Mouse (Mus musculus) regulatory T cell (primary cell): ENCODE data around the gene Capzb.

ENCODE experiments used
- in situ Hi-C: fragments of 300-600 bp; cut with MboI, MseI; formaldehyde crosslinking; loops from one replicate; pipeline ENCODE4 v1.15.1; 2025; ENCODE audit warnings: high pct_unique_total_duplicates

The Capzb gene

GRCm38 (mm10) chr4:139208236-139209129, 15.8 kb downstream of the Capzb start:
- in situ Hi-C loops = no loop called here

GRCm38 (mm10) chr4:139209130-139209840, 16.6 kb downstream of the Capzb start:
- in situ Hi-C loops = no loop called here

- in situ Hi-C loops = no loop called here
These were observed 19.5 kb downstream of the Capzb start for GRCm38 (mm10) chr4:139211975-139212831.

- in situ Hi-C loops = no loop called here
These were observed 20.4 kb downstream of the Capzb start for GRCm38 (mm10) chr4:139213086-139213485.

- in situ Hi-C loops = no loop called here
These were observed 21.3 kb downstream of the Capzb start for GRCm38 (mm10) chr4:139213935-139214371.

- in situ Hi-C loops = no loop called here
These were observed 23.9 kb downstream of the Capzb start for GRCm38 (mm10) chr4:139216566-139216965.

GRCm38 (mm10) chr4:139218539-139218938, 25.8 kb downstream of the Capzb start:
- in situ Hi-C loops = no loop called here

- in situ Hi-C loops = no loop called here
These were observed 27.0 kb downstream of the Capzb start for GRCm38 (mm10) chr4:139219656-139220055.

- in situ Hi-C loops = no loop called here
These were observed 28.3 kb downstream of the Capzb start for GRCm38 (mm10) chr4:139220978-139221377.

GRCm38 (mm10) chr4:139221837-139222236, 29.1 kb downstream of the Capzb start:
- in situ Hi-C loops = no loop called here

GRCm38 (mm10) chr4:139225115-139225514, 32.4 kb downstream of the Capzb start:
- in situ Hi-C loops = no loop called here

- in situ Hi-C loops = no loop called here
These were observed 33.2 kb downstream of the Capzb start for GRCm38 (mm10) chr4:139225944-139226343.

GRCm38 (mm10) chr4:139226504-139227216, 34.0 kb downstream of the Capzb start:
- in situ Hi-C loops = no loop called here

- in situ Hi-C loops = no loop called here
These were observed 35.2 kb downstream of the Capzb start for GRCm38 (mm10) chr4:139227923-139228322.

- in situ Hi-C loops = no loop called here
These were observed 36.6 kb downstream of the Capzb start for GRCm38 (mm10) chr4:139229271-139229670.

GRCm38 (mm10) chr4:139230376-139231120, 37.8 kb downstream of the Capzb start:
- in situ Hi-C loops = no loop called here

GRCm38 (mm10) chr4:139231163-139231562, 38.5 kb downstream of the Capzb start:
- in situ Hi-C loops = no loop called here

GRCm38 (mm10) chr4:139232479-139233145, 39.9 kb downstream of the Capzb start:
- in situ Hi-C loops = no loop called here

GRCm38 (mm10) chr4:139233146-139233495, 40.4 kb downstream of the Capzb start:
- in situ Hi-C loops = no loop called here

GRCm38 (mm10) chr4:139233755-139234254, 41.1 kb downstream of the Capzb start:
- in situ Hi-C loops = no loop called here
